Mouse (Mus musculus) kidney, postnatal 14 days (tissue): Measurements from ENCODE around the gene Abcf2.

Experiments
- DNase-seq: peaks from one replicate; pipeline ENCODE4 v3.0.0; 2022; ENCODE audit warnings: mixed read lengths

Gene Abcf2

DNA sequence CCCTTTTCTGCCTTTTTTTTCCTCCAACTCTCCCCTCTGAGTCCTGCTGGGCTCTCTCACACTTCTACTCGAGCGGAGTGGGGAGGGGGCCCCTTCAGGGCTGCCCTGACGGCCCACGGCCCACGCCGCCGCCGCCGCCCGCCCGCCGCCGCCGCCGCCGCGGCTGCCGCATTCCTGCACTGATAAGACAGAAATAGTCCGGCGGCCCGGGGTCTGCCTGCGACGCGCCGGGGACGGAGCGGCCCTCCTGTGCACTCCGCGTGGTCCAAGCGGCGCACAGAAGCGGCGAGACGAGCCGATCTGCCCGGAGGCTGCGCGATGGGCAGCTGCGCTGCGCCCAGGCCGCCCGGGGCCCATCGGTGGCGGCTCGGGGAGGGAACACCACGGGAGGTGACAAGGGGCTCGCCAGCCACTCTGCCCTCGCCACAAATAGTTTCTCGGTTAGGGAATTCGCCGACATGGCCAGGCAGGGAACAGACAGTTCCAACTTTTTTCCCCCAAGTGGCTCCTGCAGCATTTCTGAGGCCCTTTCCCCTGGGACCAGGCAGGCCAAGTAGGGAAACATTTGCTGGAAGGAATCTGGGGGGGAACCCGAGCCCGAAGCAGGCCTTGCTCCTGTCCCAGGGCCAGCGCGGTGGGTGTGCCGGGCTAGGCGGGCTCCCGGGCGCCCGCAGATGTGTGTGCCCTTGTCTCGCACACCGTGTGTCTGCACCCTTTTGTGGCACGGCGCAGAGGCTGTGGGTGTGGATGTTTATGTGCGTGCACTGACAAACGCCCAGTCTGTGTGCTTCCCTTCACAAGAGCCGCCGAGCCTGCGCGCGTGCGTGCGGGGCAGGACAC is 24.9 kb upstream of the Abcf2 start:
- DNase-seq, result peak; percentile 90

DNA sequence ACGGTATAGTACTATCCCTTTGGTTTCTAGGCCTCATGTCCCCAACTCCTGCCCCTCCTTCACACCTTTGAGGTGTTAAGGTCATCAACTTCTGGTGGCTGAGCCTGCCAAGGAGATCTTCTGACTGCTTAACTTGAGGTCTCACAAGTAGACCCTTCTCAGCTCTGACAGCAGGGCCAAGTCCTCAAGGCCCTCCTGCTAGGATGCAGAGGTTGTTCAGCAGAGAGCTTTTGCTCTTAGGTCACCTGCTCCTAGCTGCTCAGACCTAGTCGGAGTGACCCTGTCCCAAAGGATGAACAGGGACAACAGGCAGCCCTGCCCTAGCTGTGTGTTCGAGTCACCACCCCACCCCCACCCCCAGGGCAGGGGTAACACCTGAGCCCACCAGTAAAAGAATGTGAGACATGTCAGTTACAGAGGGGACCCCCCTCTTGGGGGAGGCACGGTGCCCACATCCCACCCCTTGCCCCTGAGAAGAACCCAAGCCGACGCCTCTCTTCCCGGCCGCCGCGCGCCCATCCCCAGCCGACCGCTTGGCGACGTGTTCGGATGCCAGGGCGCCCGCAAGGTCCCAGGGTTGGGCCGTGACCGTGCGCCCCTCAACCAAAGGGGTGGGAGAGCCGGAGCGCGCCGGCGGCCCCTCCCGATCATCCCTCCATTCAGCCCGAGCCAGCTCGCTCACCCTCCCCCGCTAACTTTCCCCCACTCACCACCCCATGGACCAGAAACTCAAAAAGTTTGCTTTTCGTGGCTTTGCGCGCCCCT is 24.0 kb upstream of the Abcf2 start:
- DNase-seq, result peak; percentile 51

DNA sequence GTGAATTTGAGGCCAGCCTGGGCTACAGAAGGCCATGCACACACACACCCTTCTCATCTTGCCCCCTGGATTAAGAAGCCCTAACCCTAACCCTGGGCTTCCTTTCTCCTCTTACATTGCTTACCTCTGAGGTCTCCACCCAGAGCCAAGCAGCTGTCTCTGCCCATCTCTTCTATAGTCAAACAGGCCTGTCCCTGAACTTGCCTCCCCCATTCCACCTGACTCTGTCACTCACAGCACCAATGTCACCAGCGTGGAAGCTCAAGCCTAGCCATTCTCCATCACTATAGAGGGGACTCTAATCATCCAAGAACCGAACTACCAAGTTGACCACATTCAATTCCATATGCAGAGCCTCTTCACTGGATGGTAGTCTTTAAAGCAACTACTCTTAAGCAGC is 23.0 kb upstream of the Abcf2 start:
- no peak for DNase-seq

DNA sequence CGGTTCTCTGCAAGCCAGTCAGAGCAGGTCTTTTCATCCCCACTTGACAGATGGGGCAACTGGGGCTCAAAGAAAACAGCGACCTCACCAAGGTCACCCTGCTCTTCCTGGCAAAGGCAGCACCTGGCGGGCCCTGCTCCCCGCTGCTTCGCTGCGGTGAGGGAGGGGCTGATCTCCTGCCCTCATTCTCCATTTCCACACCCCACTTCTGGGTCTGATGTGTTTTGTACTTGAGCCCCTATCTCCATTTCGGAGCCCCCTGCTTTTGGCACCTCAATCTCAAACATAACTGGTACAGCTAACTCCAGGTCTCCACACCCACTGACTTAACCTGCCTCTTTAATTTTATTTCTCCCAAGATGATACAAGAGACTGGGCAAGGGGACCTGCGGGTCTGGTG is 21.9 kb upstream of the Abcf2 start:
- no peak for DNase-seq

DNA sequence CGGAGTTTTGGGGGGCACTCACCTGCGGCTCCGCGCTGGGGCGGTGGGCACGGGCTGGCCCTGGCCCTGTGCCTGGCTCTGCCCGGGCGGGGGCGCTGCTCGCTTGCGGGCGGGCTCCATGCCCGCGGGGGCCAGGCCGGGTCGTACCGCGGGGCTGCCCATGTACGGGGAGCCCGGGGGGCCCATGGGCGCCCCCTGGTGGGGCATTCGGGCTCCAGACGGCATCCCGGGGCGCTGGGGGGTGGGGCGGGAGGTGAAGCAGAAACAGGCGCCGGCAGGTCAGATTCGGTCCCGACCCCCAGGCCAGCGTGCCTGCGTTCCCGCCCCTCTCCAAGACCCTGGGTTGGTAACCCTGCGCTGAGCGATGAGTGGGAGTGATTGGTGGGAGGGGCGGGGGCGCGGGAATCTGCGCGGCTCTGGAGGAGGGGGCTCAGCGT is 21.3 kb upstream of the Abcf2 start:
- DNase-seq, result peak; percentile 79

DNA sequence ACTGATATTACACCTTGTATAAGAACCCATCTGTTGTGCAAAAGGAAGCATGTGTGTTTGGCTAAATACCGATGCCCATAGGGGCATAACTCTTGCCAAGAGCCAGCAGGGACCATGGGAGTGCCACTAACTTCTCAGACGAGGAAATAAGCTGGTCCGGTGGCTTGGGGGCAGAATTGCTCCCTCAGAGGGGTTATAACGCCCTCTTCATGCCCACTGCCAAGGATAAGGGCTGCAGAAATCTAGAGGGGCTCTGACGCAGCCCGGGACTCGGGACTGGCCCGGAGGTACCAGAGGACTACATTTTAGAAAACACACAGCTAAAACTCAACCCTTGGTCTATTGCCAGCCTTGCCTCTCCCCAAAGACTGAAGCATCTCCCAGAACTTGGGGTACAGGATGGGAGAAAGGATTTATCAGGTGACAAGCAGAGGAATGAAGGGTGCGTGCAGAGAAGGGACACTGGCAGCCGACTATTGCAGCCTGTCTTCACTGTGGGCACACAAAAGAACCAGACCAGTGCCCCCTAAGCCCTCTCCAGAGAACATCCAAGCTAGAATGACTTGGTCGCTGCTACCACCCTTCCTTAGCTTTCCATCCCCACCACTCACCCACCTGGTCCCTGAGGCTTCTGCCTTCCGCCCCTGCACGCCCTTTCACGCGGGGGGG is 20.8 kb upstream of the Abcf2 start:
- DNase-seq, result no peak

DNA sequence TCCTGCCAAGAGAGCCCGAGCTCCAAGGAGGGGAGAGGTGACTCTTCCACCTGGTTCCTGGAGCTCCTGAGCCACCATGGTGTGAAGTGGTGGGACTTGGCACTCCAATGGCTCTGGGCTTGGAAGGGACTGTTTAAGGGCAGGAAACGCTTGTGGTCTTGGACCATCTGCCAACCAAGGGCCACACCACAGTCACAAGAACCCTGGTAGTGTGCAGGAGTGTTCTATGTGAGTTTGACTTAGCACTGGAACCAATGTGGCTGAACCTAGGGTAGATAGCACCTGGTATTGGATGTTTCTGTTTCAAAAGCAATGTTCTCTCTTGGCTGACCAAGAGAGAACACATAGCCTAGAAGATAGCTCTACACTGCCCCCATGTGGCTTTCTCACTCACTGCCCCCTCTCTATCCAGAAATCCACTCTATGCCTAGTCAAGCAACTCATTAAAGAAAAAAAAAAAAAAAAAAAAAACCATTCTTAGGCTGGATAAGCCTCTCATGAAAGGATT is 20.0 kb upstream of the Abcf2 start:
- DNase-seq, result peak; percentile 88

DNA sequence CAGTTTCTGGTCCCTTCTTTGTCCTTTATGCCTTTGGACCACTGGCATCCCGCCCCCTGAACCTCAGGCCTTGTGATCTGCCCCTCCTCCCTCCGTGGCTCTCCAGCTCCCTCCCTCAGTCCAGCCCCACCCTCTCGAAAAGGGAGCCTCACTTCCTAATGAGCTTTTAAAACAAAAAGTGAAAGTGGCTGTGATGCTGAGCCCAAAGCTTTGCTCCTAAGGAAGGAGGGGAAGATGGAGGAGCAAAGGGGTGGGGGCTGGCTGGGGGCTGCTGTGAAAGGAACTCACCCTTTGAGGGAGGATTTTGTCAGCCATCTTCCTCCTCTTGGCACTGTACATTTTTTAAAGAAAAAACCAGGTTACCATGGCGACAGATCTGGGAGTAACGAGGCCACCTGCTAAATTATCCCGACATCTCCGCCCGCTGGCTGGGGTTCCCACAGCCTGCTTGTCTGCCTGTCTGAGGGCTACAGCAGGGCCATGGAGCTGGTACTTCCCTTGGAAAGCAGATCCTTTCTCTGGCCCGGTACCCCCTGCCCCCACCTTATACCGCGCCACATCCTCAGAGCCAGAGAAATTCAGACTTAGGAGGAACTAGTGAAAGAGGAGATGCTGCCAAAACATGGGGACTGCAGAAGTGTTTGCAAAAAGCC is 19.4 kb upstream of the Abcf2 start:
- DNase-seq, result no peak

DNA sequence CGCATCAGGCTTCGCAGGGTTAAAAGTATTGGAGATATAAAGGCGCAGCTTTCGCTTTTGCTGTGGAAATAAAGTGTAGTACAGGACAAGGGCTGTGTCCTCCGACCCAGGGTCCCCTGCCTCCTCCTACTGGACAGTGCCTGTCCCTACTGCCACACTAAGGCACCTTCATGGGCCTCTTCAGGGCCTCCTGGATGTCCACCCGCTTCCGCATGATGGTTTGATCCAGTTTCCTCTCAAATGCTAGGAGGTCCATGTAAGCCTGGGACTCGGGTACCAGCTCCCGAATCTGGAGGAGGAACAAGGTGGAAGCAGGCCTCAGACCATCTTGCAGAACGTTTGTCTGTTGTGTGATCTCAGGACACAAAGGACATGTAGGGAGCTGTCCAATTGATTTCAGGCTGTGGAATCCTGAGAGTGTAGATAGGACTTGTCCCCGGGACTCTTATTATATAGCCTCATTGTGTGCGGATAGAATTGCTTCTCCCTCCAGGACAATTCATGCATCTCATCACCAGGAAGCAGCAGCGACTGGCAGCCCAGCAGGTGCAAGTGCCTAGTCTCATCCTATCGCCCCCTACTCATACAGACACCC is 18.6 kb upstream of the Abcf2 start:
- DNase-seq, result no peak

DNA sequence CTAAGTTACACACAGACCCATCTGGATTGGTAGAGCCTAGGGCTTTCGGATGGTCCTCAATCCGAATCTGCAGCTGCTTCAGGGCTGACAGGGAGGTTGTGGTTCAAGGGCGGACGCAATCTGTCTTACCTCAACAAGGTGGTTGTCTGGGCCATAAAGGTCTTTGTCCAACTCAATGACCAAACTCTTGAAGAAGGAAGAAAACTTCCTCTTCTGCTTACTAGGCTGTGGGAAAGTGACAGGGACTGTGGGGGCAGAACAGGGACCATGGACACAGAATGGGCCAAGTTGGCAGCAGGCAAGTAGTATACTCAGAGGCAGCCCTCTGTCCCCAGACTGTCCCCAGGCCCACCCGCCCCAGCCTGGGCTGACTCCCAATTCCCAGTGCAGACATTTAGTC is 18.0 kb upstream of the Abcf2 start:
- DNase-seq, result no peak

DNA sequence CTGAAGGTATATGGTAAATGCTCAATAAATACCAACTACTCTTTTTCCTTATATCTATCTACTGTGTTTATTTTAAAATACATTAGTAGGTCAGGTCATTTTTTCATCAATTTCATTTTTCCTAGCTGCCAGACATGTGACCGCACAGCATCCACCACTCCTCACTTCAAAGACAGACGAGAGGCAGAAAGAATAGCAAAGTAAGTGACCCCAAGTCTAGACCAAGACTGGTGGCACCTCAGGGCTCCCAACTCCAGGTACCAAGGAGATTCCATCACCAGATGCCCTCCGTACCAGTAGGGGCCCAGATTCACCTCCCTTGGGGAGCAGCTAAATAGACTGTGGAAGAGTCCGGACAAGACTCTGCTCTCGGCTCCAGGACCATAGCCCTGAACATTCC is 17.1 kb upstream of the Abcf2 start:
- no peak for DNase-seq

DNA sequence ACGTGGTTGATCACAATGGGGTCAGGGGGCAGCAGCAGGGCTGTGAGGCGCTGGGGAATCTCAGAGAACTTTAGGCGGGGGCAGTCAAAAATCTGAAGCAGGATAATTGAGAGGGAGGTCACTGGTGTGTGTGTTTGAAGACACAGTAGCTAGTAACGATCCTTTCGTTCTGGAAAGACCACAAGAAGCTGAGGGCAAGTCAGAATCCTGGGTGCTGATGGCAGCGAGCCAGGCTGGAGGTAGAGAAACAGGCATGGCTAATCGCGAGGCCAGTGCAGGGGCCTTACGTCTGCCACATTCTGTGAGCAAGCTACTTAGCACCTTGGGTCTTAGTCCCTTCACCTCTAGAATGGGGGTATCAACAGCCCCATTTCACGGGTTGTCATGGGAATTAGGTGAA is 16.7 kb upstream of the Abcf2 start:
- DNase-seq, result no peak

DNA sequence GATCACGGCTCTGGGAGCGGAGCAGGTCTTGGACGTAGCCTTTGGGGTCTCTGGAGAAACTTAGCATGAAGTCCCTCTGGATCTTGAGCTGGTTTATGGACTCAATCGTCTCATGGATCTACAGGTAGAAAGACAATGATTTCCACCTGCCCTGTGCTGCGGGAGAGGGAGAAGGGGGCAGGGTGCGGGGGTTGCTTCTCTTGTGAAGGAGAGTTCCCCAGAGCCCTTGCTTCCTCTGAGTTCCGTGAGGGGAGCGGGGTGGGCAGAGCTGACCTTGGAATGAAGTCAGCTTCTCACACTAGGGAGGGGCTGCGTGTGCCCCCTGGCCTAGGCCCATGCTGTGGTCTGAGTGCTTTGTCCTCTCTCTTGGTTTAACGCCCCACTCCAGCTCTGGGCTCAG is 16.0 kb upstream of the Abcf2 start:
- DNase-seq, result no peak

DNA sequence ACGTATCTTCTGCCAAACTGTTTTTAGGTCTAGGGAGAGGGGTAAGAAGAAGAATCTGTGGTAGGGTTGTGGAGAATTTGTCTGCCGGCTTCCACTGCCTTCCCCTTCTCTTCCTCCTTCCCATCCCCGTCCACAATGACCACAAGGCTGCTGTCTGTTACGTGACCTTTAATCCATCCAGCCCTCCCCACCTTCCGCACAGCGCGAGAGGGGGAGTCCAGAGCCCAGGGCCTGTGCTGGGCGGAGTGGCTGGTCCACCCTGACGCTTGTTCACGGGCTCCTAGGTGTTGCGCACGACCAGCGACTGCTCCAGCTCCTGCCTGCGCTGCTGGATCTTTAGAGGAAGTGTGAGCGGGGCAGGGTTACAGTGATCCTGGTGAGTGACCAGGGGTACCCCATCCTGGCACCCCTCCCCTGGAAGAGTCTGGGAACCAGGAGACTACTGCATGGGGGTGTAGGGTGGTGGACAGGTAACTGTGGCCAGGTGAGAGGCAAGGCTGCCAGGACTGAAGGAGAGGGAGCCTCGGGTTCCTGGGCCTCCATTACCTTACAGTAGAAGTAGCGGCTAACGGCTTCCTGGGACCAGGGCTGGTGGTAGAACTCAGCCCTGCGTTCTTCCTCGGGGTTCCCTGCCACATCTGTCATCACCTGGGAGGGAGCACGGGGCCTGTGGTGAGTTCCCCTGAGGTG is 15.3 kb upstream of the Abcf2 start:
- DNase-seq, result no peak

DNA sequence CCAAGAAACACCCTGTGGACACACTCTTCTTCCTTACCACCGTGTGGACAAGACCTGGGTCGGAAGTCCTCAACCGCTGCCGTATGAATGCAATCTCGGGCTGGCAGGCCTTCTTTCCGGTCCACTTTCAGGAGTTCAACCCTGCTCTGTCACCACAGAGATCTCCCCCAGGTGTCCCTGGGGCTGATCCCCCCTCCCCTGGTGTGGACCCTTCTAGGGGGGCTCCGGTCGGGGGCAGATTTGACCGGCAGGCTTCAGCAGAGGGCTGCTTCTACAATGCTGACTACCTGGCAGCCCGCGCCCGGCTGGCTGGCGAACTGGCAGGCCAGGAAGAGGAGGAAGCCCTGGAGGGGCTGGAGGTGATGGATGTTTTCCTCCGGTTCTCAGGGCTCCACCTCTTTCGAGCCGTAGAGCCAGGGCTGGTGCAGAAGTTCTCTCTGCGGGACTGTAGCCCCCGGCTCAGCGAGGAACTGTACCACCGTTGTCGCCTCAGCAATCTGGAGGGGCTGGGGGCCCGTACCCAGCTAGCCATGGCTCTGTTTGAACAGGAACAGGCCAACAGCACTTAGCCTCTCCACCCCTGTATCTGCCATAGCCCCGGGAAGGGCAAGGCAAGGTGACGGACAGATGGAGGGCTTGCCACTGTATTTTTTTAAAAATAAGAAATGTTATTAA is 14.7 kb upstream of the Abcf2 start:
- DNase-seq, result peak; percentile 54

DNA sequence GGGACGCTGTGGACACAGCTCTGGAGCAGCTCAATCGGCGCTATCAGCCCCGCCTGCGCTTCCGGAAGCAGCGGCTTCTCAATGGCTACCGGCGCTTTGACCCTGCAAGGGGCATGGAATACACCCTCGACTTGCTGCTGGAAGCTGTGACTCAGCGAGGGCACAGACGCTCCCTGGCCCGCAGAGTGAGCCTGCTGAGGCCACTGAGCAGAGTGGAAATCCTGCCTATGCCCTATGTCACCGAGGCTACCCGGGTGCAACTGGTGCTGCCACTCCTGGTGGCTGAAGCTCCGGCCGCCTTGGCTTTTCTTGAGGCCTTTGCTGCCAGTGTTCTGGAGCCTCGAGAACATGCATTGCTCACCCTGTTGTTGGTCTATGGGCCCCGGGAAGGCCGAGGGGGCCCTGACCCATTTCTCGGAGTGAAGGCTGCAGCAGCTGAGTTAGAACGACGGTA is 14.0 kb upstream of the Abcf2 start:
- peak; percentile 53 for DNase-seq

DNA sequence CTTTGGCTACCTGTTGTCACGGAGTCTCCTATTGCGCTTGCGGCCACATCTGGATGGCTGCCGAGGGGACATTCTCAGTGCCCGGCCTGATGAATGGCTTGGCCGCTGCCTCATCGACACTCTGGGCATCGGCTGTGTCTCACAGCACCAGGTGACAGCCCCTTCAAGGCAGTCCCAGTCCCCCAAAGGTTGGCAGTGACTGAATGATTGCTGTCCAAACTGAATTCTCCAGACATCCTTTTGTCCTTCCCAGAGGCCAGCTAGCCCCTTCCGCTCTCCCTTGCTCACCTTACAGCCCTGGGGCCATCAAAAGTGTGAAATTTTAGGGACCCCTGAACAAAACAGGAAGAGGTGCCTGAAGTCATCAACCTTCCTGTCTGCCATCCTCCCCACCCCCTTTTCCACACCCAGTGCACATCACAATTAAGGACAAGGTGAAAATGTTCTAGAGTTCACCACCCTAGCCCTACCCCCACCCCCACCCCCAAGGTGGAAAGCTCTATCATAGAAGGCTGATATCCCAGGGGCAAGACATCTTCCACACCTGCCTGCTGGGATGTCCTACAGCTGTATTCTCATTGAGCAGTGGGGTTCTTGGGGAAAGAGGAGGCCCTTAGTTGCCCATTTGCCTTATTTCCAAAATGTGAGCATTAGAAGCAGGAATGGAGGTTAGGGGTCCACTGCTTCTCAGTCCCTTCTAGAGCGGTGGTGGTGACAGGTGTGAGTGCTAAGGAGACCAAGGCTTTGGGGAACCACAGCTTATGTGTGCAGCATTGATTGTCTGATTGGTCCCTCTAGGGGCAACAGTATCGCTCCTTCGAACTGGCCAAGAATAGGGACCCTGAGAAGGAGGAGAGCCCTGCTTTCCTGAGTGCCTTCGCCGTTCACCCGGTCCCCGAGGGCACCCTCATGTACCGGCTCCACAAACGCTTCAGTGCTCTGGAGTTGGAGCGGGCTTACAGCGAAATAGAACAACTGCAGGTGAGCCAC is 12.5 kb upstream of the Abcf2 start:
- no peak for DNase-seq

DNA sequence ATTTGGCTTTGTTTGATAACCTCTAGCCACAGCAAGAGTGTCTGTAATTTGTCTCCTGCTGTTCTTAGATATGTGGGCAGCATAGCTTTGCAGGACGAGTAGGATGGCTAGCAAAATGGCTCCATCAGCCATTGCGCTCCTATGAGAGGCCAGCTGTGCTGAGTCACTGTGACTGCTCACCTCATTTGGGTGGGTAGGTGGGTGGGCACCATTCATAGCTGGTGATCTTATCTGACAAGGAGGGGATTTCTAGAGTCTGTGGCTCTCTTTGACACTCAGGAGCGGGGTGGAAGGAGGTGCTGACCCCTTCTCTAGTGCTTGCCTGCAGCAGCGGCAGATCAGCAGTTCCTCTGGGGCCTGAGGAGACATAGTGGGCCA is 9.9 kb upstream of the Abcf2 start:
- DNase-seq, result no peak

DNA sequence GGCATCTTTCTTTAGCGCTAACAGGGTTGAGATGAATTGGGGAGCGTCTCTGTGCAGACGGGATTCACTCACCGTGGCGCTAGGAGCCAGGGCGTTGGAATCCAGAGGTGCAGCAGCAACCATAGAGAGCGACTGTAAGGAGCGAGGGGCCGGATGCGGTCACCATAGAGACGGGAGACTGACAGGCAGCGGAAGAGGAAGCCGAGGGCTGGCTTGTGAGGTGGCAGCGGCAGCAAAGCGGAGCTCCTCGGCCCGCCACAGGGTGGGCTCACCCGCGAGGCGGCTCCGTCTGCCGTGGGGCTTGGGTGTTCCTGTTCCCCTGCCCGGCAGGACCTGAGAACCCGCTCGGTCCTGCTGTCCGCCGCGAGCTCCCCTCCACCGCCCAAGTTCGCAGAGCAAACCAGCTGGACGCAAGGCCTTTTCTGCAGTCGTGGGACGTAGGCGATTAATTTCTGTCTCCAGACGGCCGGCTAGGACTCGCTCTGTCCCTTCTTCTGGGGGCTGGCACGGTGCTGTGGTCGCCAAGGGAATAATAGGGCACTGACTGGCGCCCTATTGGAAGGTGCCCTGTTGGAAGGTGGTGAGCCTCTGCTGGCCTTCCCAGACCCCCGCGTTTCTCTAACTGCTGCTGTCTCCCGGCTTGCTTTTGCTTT is 9.4 kb upstream of the Abcf2 start, which contains the start of gene Chpf2:
Gene Chpf2 (plus strand): TSS at position 195 of the 653 bp plus-strand sequence.
- DNase-seq, result peak; percentile 89
